Mouse (Mus musculus) cerebellum, adult 2 months (tissue): ENCODE measurements around the gene Spata7.

Source experiments
- CTCF ChIP-seq: fragments of 200-500 bp; IDR thresholded peaks from 2 replicates; pipeline ENCODE4 v1.5.1; 2011; ENCODE audit warnings: low read depth, mild to moderate bottlenecking, control low read depth, low read length, moderate library complexity, borderline replicate concordance; ENCODE audit not compliant: insufficient read depth
- POLR2A ChIP-seq: fragments of 200-500 bp; IDR thresholded peaks from 2 replicates; pipeline ENCODE4 v1.6.1; 2011; ENCODE audit warnings: low read length, control low read depth, borderline replicate concordance; ENCODE audit not compliant: insufficient read depth

DNA sequence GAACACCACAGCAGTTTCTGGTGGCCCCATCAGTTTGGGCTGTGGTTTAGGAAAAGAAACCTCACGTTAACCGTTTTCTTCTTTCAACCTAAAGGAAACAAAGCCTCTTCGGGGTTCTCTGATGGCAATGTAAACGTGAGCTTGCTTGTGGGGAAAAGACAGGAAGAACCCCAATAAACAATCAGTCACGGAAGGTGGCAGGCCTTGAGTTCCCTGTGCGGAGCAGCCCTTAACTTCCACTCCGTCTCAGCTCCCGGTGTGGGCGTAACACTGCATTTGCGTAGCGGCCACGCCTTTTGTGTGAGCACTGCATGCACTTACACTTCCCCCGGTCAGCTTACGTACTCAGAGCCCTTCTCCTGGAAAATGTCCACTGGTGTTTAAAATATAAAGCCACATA lies 49.4 kb downstream of the Spata7 start:
- TF ChIP-seq POLR2A = no peak
- no peak for TF ChIP-seq CTCF
